Mouse (Mus musculus): ENCODE data around the gene Dnajb3. TPM values are rescaled to one million over a fixed set of nuclear protein-coding genes. Genes with fewer than 3 reads are reported as not detected.

Gene Dnajb3
- total RNA-seq (2021), result under 1 TPM in 1 of 2 experiments, not detected in 1; 0.28 TPM
- long read RNA-seq, experiment 1, partial matches to known transcripts, result 0 of 1 reads
- long read RNA-seq, experiment 1, other reads (novel, unspliced or antisense), result 0 of 1 reads
- long read RNA-seq, experiment 2, result 0 reads

- peak; percentile 63 to 77 for DNase-seq
Measured at GRCm38 (mm10) chr1:88205294-88205922, at the start of gene Dnajb3. Dnajb3 (minus strand) TSS chr1:88205782.

GRCm38 (mm10) chr1:88254793-88255465 lies 49.3 kb upstream of the Dnajb3 start:
- DNase-seq, result no peak

GRCm38 (mm10) chr1:88253540-88253939 lies 48.0 kb upstream of the Dnajb3 start:
- DNase-seq, result no peak

DNA sequence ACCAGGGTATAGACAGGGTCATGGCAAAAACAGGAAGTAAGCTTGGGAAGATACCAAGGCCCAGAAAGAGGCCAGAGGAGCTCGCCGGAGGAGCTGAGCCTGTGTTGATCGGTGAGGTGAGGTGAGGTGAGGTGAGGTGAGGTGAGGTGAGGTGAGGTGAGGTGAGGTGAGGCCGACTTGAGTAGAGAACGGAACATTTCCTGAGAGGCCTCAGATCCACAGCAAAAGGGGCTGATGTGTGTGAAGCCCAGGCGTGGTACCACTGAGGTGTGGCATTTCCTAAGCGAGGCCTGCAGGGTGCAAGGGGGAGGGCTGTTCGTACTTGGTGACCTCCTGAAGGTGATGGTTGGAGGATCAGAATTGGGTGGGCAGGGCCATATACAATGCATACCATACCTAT lies 47.5 kb upstream of the Dnajb3 start:
- no peak for DNase-seq

DNA sequence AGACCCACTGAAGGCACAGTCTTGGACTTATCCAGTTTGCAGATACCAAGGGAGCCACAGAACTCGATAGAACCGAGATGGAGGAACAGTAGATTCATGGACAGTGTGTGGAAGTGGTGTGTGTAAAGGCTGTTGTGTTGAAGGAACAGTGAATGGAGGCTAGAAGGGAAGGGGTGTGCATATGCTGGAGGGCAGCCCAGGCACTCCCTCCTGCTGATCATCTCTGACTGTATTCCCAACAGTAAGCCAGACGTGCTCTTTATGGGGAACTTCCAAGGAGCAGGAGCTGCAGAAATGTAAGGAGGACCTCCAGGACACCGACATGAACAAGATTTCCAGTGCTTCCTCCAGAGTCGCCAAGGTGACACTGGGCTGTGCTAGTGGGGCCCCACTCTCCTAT lies 44.4 kb upstream of the Dnajb3 start:
- DNase-seq, result no peak

GRCm38 (mm10) chr1:88249596-88249995 lies 44.0 kb upstream of the Dnajb3 start:
- no peak for DNase-seq

GRCm38 (mm10) chr1:88248658-88249057 lies 43.1 kb upstream of the Dnajb3 start:
- DNase-seq, result no peak

DNA sequence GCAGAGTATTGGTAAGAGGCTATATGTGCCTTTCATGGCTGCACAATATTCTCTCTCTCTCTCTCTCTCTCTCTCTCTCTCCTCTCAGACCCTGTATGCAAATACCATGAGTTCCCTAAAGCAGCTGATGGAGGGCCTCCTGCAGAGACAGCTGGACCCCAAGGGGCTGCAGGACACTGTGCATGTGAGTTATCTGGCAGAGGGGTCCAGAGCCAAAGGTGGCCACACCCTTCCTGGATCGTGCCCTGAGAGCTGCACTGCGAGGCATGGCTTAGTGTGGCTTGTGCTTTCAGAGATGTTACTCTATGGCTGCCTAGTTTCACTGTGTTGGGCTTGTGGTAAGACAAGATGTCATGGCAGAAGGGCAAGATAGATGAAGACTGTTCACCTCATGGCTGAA lies 42.1 kb upstream of the Dnajb3 start:
- no peak for DNase-seq

DNA sequence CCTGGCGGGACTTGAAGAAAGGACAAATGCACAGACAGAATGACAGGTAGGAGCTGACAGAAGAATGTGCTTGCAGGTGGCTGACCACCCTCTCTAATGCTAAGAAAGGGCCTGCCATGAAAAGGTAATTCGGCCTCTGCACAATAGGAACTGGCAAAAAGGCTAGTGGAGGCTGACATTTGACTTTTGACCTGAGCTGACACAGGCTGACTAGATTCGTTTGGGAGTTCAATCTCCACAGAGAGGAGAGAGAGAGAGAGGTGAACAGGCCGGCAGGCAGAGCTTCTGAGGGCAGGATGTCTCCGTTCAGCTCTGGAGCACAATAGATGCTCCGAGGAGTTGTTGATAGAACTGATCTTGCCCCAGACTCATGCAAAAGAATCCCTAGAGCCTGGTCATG lies 40.8 kb upstream of the Dnajb3 start:
- DNase-seq, result no peak

DNA sequence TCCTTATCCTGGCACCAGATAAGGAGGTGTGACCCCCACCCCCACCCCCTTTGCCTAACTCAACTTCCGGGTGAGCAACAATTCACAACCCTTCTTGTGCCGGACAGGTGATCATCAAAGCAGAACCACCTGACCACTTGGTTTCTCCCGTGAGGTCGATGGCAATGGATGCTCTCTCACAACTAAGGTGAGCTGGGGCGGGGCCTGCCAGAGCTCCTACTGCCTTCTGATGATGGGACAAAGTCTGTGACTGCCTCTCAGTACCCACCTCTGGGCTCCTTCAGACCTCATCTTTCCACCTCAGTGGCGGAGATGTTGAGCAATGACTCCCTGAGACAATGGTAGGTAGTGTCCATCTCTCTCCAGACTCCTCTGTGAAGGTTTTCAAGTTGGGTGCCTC lies 40.3 kb upstream of the Dnajb3 start:
- no peak for DNase-seq

DNA sequence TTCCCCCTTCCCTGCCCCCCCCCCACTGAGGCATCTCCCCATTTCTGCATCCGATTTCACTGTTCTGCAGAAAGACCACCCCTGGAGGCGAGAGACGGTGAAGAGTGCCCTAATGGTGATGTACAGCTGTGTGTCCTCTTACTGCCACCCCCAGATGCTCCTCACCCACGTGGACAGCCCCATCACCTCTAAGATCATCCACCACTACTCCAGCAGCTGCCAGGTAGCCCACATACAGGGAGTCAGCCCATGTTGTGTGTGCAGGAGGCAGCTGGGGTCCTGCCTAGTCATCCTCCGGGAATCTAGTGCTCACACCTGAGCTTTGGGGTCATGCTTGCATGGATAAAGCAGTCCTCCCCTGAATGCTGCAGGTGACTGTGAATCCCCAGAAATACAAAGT lies 38.3 kb upstream of the Dnajb3 start:
- DNase-seq, result no peak

- DNase-seq, result no peak
Measured at GRCm38 (mm10) chr1:88240579-88240978, 35.0 kb upstream of the Dnajb3 start.

DNA sequence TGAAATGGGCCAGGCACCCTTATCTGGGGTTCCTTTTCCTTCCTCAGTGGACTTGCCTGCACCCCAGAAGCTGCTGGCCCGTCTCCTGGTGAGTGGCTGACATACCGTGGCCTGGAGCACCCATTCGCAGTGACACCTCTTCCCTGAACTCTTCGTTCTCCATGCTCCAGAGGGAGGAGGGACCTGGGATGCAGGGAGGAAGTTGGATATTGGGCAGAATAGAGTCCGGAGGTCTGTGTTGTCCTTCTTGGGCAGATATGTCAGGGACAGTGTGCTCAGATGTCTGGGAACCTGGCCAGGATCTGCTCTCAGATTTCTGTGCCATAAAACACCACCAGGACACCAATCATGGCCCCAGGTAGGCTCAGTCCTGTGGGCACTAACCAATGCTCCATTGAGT lies 34.5 kb upstream of the Dnajb3 start:
- no peak for DNase-seq

DNA sequence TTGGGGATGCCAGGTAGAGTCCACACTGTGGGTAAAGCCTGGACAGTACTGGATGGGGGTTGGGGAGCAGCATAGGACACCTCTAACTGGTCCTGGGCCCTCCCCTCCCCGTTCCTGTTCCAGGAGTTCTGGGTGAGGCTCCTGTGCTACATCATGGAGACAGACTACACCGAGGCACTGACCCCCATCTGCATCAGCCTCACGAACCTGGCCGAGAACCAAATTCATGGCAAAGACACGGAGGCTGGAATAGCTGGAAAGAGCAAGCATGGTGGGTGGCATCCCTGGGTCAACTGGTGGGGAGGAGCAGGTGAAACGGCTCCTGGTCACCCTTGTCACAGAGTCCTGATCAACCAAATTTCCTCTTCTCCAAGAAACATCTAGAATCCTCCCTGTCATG lies 33.2 kb upstream of the Dnajb3 start:
- DNase-seq, result no peak

GRCm38 (mm10) chr1:88237311-88237710 lies 31.7 kb upstream of the Dnajb3 start:
- no peak for DNase-seq

- DNase-seq, result no peak
Measured at GRCm38 (mm10) chr1:88235894-88236415, 30.4 kb upstream of the Dnajb3 start.

- DNase-seq, result no peak
Measured at GRCm38 (mm10) chr1:88235046-88235893, 29.7 kb upstream of the Dnajb3 start.

DNA sequence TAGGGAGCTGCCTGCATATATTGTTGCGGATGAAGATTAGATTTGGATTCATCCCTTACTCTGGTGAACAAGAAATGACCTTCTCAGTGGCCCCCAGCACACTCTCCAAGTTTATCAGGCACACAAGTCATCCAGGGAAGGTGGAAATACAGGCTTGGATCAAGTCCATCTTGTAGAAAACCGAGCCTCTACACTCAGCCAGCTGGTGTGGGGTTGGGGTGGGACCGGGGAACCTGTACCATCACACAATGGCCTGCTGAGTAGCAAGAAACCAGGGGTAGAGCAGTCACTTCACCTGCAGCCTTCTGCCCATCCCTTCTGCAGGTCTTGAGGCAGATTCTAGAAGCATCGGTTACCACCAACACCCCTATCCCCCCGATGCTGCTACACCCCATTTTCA lies 29.1 kb upstream of the Dnajb3 start:
- no peak for DNase-seq

GRCm38 (mm10) chr1:88234248-88234610 lies 28.6 kb upstream of the Dnajb3 start:
- no peak for DNase-seq

DNA sequence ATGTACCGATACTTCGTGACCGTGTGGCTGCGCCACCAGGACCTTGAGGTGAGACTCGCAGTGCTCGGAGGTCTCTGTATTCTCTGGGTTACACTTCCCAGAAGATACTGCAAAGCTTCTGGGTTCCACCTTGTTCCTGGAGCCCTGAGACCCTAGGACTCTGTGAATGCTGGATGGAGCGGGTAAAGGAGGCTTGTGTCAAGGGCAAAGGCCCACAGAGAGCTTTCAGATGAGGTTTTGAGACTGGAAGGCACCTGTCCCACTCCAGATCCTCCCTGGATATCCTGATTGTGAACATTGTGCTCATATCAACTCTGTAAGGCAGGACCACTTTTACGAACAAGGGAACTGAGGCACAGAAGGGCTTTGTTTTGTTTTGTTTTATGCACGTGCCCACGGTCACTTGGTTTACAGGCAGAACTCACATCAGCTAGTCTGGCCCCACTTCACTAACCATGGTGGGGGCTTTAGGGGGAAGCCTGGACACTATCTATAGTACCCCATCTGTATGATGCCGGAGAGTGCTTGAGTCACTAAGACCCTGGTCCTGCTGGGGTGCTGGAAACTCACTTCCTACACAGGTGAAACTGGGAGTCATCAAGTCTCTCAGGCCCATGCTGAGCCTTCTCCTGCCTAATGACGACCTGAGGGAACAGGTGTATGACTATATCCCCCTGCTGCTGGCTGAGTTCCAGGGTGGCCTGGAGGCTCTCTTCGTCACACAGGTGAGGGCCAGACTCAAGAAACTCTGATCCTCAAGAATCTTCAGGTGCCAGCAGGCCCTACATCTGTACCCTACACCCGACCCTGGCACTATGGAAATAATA lies 28.1 kb upstream of the Dnajb3 start:
- DNase-seq, result no peak

- no peak for DNase-seq
Measured at GRCm38 (mm10) chr1:88232664-88233380, 27.2 kb upstream of the Dnajb3 start.
